Mouse (Mus musculus): ENCODE results near the gene Dnajc22. TPM values are rescaled to one million over a fixed set of nuclear protein-coding genes. Genes with fewer than 3 reads are reported as not detected.

Dnajc22 gene
- polyA plus RNA-seq, 1 experiment from 2014 or later = 0.50 TPM

- Histone ChIP-seq H3K36me3 (ENCODE audit: insufficient read depth, low read length) (no peaks in the 10 kb centered on the region), H3K9ac (replicated peaks; ENCODE audit: low read depth) (peak within 1 kb of the TSS; percentile 83), H3K27me3 (replicated peaks; ENCODE audit: insufficient read depth, low read length) (no peaks in the 10 kb centered on the region), H3K4me2 (replicated peaks; ENCODE audit: low read depth, low read length) (peak within 1 kb of the TSS; percentile 85), H3K27ac (ENCODE audit: low read length) (peak within 1 kb of the TSS; percentile 89), H3K9me3 (ENCODE audit: low read length) (no peaks in the 10 kb centered on the region), H3K4me1 (ENCODE audit: insufficient read depth, low read depth, low read length) (no peaks in the 10 kb centered on the region), H3K4me3 (ENCODE audit: low read depth, low read length) (peak within 1 kb of the TSS; percentile 88)
- DNase-seq (ENCODE audit: low spot score) (no peak), ATAC-seq (no peak)
- under 1% methylated on average over 12 of the region's 12 CpGs for WGBS
- TF ChIP-seq CTCF (IDR thresholded peaks at IDR 0.05) (no peak), EP300 (IDR thresholded peaks at IDR 0.05) (no peak)
Measured at GRCm38 (mm10) chr15:99125711-99126080, 32.7 kb downstream of the Dnajc22 start, which contains the start of gene Spats2. Spats2 (plus strand) TSS chr15:99125916.

- no peaks in the 10 kb centered on the region for H3K4me1 ChIP-seq (ENCODE audit: insufficient read depth, low read depth, low read length)
- H3K4me3 ChIP-seq (ENCODE audit: low read depth, low read length) = peak overlapping the region; percentile 88
- peak overlapping the region; percentile 89 for H3K27ac ChIP-seq (ENCODE audit: low read length)
- peak overlapping the region; percentile 85 for H3K4me2 ChIP-seq (replicated peaks; ENCODE audit: low read depth, low read length)
- TF ChIP-seq CTCF (IDR thresholded peaks at IDR 0.05) (no peak), EP300 (IDR thresholded peaks at IDR 0.05) (no peak)
- H3K27me3 ChIP-seq (replicated peaks; ENCODE audit: insufficient read depth, low read length) = no peaks in the 10 kb centered on the region
- no peaks in the 10 kb centered on the region for H3K36me3 ChIP-seq (ENCODE audit: insufficient read depth, low read length)
- ATAC-seq (peak; percentile 88), DNase-seq (ENCODE audit: low spot score) (peak; percentile 85)
- H3K9me3 ChIP-seq (ENCODE audit: low read length) = no peaks in the 10 kb centered on the region
- peak overlapping the region; percentile 83 for H3K9ac ChIP-seq (replicated peaks; ENCODE audit: low read depth)
- whole genome bisulfite sequencing = under 1% methylated on average over 53 of the region's 115 CpGs
Measured at GRCm38 (mm10) chr15:99126081-99126815, 33.3 kb downstream of the Dnajc22 start.

GRCm38 (mm10) chr15:99126816-99127365 lies 33.9 kb downstream of the Dnajc22 start:
- under 1% methylated on average over 28 of the region's 35 CpGs for WGBS
- Histone ChIP-seq H3K4me2 (replicated peaks; ENCODE audit: low read depth, low read length) (peak overlapping the region; percentile 85), H3K9ac (replicated peaks; ENCODE audit: low read depth) (peak overlapping the region; percentile 83), H3K9me3 (ENCODE audit: low read length) (no peaks in the 10 kb centered on the region), H3K27ac (ENCODE audit: low read length) (peak overlapping the region; percentile 89), H3K27me3 (replicated peaks; ENCODE audit: insufficient read depth, low read length) (no peaks in the 10 kb centered on the region), H3K36me3 (ENCODE audit: insufficient read depth, low read length) (no peaks in the 10 kb centered on the region), H3K4me1 (ENCODE audit: insufficient read depth, low read depth, low read length) (no peaks in the 10 kb centered on the region), H3K4me3 (ENCODE audit: low read depth, low read length) (peak overlapping the region; percentile 88)
- no peak for ATAC-seq
- DNase-seq (ENCODE audit: low spot score) = peak; percentile 31
- TF ChIP-seq EP300 (IDR thresholded peaks at IDR 0.05) (no peak), CTCF (IDR thresholded peaks at IDR 0.05) (no peak)

- no peaks in the 10 kb centered on the region for H3K9me3 ChIP-seq (ENCODE audit: low read length)
- no peak overlapping the region for H3K4me2 ChIP-seq (replicated peaks; ENCODE audit: low read depth, low read length)
- no peaks in the 10 kb centered on the region for H3K36me3 ChIP-seq (ENCODE audit: insufficient read depth, low read length)
- DNase-seq (ENCODE audit: low spot score) (no peak), ATAC-seq (no peak)
- TF ChIP-seq EP300 (IDR thresholded peaks at IDR 0.05) (no peak), CTCF (IDR thresholded peaks at IDR 0.05) (no peak)
- H3K9ac ChIP-seq (replicated peaks; ENCODE audit: low read depth) = no peak overlapping the region
- 62% methylated on average over 6 of the region's 6 CpGs for WGBS
- H3K27me3 ChIP-seq (replicated peaks; ENCODE audit: insufficient read depth, low read length) = no peaks in the 10 kb centered on the region
- H3K4me3 ChIP-seq (ENCODE audit: low read depth, low read length) = no peak overlapping the region
- no peak overlapping the region for H3K27ac ChIP-seq (ENCODE audit: low read length)
- no peaks in the 10 kb centered on the region for H3K4me1 ChIP-seq (ENCODE audit: insufficient read depth, low read depth, low read length)
Measured at GRCm38 (mm10) chr15:99127851-99128522, 35.0 kb downstream of the Dnajc22 start.

- Histone ChIP-seq H3K4me1 (ENCODE audit: insufficient read depth, low read depth, low read length) (no peaks in the 10 kb centered on the region), H3K27me3 (replicated peaks; ENCODE audit: insufficient read depth, low read length) (no peaks in the 10 kb centered on the region), H3K9ac (replicated peaks; ENCODE audit: low read depth) (no peak overlapping the region), H3K4me3 (ENCODE audit: low read depth, low read length) (no peak overlapping the region), H3K36me3 (ENCODE audit: insufficient read depth, low read length) (no peaks in the 10 kb centered on the region), H3K4me2 (replicated peaks; ENCODE audit: low read depth, low read length) (no peak overlapping the region), H3K27ac (ENCODE audit: low read length) (no peak overlapping the region), H3K9me3 (ENCODE audit: low read length) (no peaks in the 10 kb centered on the region)
- WGBS = 77% methylated on average over 11 of the region's 11 CpGs
- ATAC-seq = no peak
- DNase-seq (ENCODE audit: low spot score) = no peak
- TF ChIP-seq CTCF (IDR thresholded peaks at IDR 0.05) = no peak
- TF ChIP-seq EP300 (IDR thresholded peaks at IDR 0.05) = no peak
Measured at GRCm38 (mm10) chr15:99129441-99129840, 36.5 kb downstream of the Dnajc22 start.
